Mouse (Mus musculus): Measurements from ENCODE around the gene Dars.

DNA sequence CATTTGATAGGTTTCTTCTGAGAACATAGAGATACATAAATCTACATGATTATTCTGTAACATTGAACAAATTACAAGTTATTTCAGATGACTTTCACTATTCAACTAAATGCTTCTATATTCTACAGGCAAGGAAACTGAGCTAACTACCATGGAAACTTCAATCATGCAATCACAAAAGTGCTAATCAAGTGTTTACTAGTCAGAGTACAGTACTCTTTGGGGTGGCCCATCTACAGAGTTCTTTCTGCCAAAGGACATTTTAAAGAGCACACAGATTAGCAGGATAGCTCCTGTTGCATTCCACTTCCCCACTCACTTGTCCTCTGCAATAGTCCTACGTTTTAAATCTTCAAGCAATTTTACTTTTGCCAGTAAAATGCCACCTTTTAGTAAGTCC lies 11.5 kb downstream of the Dars start:
- TF ChIP-seq POLR2A (IDR thresholded peaks at IDR 0.05; ENCODE audit: borderline replicate concordance, low read depth, low read length), result no peak
- TF ChIP-seq CTCF (IDR thresholded peaks at IDR 0.05; ENCODE audit: low read depth, low read length), result no peak
